Mouse (Mus musculus) thymus, adult 2 months (tissue): Measurements from ENCODE around the gene Prtg. TPM values are rescaled to one million over a fixed set of nuclear protein-coding genes. Genes with fewer than 3 reads are reported as not detected.

ENCODE experiments used
- DNase-seq: peaks from one replicate; pipeline ENCODE4 v3.0.0; 2021
- H3K27ac ChIP-seq: fragments of 200-500 bp; 2 replicates; pipeline ENCODE4 v1.5.1; 2012; ENCODE audit warnings: low read length, control low read depth; ENCODE audit not compliant: control insufficient read depth, insufficient read depth
- H3K27me3 ChIP-seq: fragments of 200-500 bp; 2 replicates; pipeline ENCODE4 v1.6.1; 2012; ENCODE audit warnings: mild to moderate bottlenecking, low read length, moderate library complexity, mixed read lengths; ENCODE audit not compliant: control insufficient read depth, insufficient read depth
- H3K36me3 ChIP-seq: fragments of 200-500 bp; 2 replicates; pipeline ENCODE4 v1.6.1; 2012; ENCODE audit warnings: mild to moderate bottlenecking, low read length, moderate library complexity; ENCODE audit not compliant: control insufficient read depth, insufficient read depth
- H3K4me1 ChIP-seq: fragments of 200-500 bp; replicated peaks from 2 replicates; pipeline ENCODE4 v1.6.1; 2012; ENCODE audit warnings: low read length; ENCODE audit not compliant: control insufficient read depth, insufficient read depth
- H3K4me3 ChIP-seq: fragments of 200-500 bp; 2 replicates; pipeline ENCODE4 v1.5.1; 2012; ENCODE audit warnings: mild to moderate bottlenecking, low read length, control low read depth, moderate library complexity; ENCODE audit not compliant: control insufficient read depth, insufficient read depth
- CTCF ChIP-seq: fragments of 200-500 bp; IDR thresholded peaks from 2 replicates; pipeline ENCODE4 v1.5.1; 2012; ENCODE audit warnings: mild to moderate bottlenecking, control low read depth, low read length, moderate library complexity, borderline replicate concordance; ENCODE audit not compliant: control insufficient read depth, poor library complexity, insufficient read depth; ENCODE audit errors: extremely low read depth
- POLR2A ChIP-seq: fragments of 200-500 bp; IDR thresholded peaks from 2 replicates; pipeline ENCODE4 v1.6.1; 2012; ENCODE audit warnings: mild to moderate bottlenecking, low read length, control low read depth, moderate library complexity; ENCODE audit not compliant: control insufficient read depth, poor library complexity, insufficient read depth; ENCODE audit errors: extremely low read depth
- WGBS: fragments of 180-500 bp; shearing (Covaris S2); methylation state at CpG from one replicate; pipeline ENCODE4 v1.1.7; 2018; 5-methylcytosine and 5-hydroxymethylcytosine counted together
- polyA plus RNA-seq: library from polyadenylated mRNA; depleted of rRNA; stranded (reverse); fragments of >200 nt; gene quantifications from 2 replicates; pipeline ENCODE4 v1.2.3, GENCODE M21; 2012; rRNA removed

The Prtg gene
- polyA plus RNA-seq: 0.06 and 0.07 TPM in 2 replicates

DNA sequence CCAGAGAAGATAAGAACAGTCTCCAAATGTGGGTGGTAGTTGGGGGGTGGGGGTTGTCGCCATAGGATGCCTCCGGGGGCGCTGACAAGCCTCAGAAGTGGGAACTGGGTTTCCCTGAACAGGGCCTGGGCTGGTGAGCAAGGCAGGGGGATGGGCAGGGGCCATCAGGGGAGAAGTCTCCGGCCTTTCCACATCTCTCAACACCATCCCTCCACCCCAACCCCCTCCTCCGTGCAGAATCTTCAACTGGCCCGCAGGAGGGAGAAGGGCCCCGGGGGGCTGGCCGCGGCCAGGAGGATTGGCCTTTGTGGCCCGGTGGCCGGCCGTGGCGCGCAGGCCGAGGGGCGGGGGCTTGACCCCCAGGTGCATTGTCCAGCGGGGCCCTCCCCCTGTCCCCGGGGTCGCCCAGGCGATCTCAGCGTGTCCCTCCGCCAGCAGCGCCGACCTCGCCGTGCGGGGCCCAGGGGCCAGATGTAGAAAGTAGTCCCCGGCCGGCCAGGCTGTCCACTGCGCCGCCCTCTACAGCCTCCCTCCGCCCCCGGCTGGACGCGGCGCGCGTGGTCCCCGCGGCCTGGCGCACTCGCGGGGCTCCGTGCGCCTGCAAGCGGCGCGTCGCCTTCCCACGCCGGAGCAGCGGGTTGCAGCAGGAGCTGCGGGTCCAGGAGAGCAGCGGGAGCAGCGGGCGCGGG, at the start of gene Prtg:
Prtg (plus strand) TSS at position 144 of the 689 bp plus-strand sequence.
- H3K4me1 ChIP-seq: peaks cover 7% of the 10 kb centered on the region
- H3K27ac ChIP-seq: no peak within 1 kb of the TSS
- H3K4me3 ChIP-seq: peak within 1 kb of the TSS; percentile 54
- H3K27me3 ChIP-seq: no peaks in the 10 kb centered on the region
- WGBS: 1% methylated on average over 55 of the region's 57 CpGs
- no peak for TF ChIP-seq POLR2A
- TF ChIP-seq CTCF: no peak
- peak; percentile 16 for DNase-seq
- H3K36me3 ChIP-seq: no peaks in the 10 kb centered on the region

DNA sequence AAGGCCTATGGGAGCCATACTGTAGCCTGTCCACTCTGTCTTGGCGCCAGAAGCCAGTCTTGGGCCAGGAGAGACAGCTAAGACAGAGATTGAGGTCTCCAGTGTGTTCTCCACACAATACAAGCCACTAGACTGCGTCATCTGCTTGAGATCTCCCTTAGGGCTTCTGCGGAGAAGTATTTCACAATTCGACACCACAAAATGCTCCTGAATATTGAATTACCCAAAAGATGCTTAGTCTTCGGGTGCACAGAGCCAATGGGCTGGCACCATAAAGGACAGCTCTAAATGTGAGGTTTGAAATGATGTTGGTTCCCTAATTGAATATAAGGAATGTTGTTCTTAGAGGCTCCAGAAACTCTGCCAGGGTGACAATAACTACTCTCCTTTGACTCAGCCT, 49.5 kb upstream of the Prtg start:
- TF ChIP-seq POLR2A (no peak), CTCF (no peak)
- Histone ChIP-seq H3K4me3 (no peak overlapping the region), H3K27me3 (no peaks in the 10 kb centered on the region), H3K36me3 (no peaks in the 10 kb centered on the region), H3K27ac (no peak overlapping the region), H3K4me1 (no peaks in the 10 kb centered on the region)
- 93% methylated on average over 5 of the region's 5 CpGs for WGBS
- DNase-seq: no peak

DNA sequence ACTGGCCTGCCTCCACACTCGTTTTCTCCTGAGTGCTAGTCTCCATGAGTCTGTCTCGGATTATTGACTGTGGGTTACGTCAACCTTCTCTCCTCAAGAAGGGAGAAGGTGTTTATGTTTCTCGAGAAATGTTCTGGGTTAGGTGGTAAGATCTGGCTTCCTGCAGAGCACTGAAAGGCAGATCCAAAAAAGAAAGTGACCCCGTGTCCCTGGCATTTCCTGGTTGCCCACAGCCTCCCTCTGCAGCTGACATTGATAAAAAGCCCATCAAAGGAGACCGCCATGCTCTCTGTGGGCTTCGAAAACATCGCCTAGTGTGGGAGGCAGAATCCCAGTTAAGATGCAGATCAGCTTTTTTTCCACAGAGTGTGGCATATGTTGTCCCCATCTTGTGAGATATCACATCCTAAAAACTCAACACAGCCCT, 48.0 kb upstream of the Prtg start:
- WGBS: 54% methylated on average over 8 of the region's 8 CpGs
- TF ChIP-seq POLR2A (no peak), CTCF (no peak)
- Histone ChIP-seq H3K27me3 (no peaks in the 10 kb centered on the region), H3K36me3 (no peaks in the 10 kb centered on the region), H3K4me1 (no peaks in the 10 kb centered on the region), H3K27ac (no peak overlapping the region), H3K4me3 (no peak overlapping the region)
- no peak for DNase-seq

DNA sequence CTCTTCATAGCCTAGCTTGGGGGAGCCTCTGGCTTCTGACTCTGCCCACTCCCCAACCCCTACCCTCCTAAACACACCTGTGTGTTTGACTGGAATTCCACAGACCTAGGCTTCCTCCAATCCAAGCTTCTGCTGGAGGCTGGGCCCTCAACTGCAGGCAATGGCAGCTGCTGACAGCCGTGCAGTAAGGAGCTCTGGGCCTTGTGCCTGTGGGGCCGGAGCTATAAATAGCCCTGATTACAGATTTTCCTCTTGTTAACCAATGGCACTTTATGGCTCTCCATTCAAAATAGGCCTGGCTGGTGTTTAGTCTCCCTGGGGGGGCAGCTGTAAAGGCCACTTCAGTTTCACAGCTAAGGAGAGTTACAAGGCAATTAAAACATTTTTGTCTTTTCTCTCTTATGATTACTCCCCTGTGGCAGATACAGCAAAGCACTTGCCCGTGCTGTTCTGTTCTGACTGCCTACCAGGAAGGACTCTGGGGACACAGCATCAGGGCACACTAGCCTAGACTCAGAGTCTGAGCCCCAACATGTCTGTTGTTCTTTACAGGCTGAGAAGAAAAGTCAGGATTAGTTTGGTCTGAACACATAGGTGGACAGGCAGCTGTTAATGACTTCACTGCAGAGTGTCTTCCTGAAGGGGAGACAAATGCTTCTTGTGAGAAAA, 43.5 kb upstream of the Prtg start:
- TF ChIP-seq CTCF: no peak
- Histone ChIP-seq H3K4me1 (peaks cover 4% of the 10 kb centered on the region), H3K4me3 (no peak overlapping the region), H3K27me3 (no peaks in the 10 kb centered on the region), H3K36me3 (no peaks in the 10 kb centered on the region), H3K27ac (no peak overlapping the region)
- WGBS: 82% methylated on average over 3 of the region's 3 CpGs
- DNase-seq: no peak

DNA sequence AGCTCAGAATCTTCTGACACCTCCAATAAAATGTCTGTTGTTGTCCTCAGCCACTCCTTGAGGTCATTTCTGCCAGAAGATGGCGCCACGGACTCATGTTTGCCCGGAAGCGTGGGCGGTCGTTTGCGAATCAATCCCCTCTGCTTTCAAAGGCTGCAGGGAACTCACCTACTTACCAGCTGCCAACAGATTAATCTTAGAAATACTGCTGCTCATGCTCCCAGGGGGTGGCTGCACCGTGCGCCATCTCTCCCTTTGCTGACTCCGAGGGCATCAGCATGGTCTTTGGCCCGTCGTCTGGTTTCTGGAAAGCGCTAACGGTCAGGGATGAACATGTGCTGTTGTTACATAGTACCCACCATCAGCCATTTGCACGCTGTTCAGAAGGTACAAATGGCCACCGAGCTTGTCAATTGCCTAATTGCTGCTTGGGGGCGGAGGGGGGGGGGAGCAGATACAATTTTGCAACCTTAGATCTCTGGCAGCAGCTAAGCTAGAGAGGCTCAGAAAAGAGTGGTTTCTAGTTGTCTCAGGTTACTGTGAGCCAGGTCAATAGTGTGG, 39.8 kb upstream of the Prtg start:
- H3K4me1 ChIP-seq: peaks cover 4% of the 10 kb centered on the region
- no peak overlapping the region for H3K27ac ChIP-seq
- 3% methylated on average over 17 of the region's 17 CpGs for WGBS
- no peaks in the 10 kb centered on the region for H3K36me3 ChIP-seq
- peak; percentile 76; the same call in 1 of the 2 replicates for TF ChIP-seq CTCF
- no peak for TF ChIP-seq POLR2A
- H3K4me3 ChIP-seq: peak overlapping the region; percentile 22
- H3K27me3 ChIP-seq: no peaks in the 10 kb centered on the region
- peak; percentile 91 for DNase-seq

DNA sequence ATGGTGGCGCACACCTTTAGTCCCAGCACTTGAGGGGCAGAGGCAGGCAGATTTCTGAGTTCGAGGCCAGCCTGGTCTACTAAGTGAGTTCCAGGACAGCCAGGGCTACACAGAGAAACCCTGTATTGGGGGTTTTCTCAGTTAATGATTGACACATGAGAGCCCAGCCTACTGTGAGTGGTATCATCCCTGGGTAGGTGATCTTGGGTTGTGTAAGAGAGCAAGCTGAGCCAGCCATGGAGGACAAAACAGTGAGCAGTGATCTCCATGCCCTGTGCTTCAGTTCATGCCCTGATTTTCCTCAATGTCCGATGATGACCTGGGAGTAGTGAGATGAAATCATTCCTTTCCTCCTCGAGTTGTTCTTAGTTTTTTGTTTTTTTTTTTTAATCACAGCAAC, 31.7 kb upstream of the Prtg start:
- WGBS: 92% methylated on average over 4 of the region's 4 CpGs

More for the DNA sequence above, 31.7 kb upstream of the Prtg start:
- Histone ChIP-seq H3K36me3 (no peaks in the 10 kb centered on the region), H3K4me1 (no peaks in the 10 kb centered on the region), H3K4me3 (no peak overlapping the region), H3K27ac (no peak overlapping the region), H3K27me3 (no peaks in the 10 kb centered on the region)
- TF ChIP-seq CTCF: no peak
- TF ChIP-seq POLR2A: no peak
- DNase-seq: no peak
